Mouse (Mus musculus) C2C12 (cell line): ENCODE measurements around the gene Il31ra.

ENCODE experiments used
- CTCF ChIP-seq: IDR thresholded peaks from one replicate; pipeline ENCODE4 v1.5.1; 2011; ENCODE audit not compliant: control insufficient read depth, insufficient read depth, insufficient read length
- MAX ChIP-seq: IDR thresholded peaks from one replicate; pipeline ENCODE4 v1.6.1; 2011; ENCODE audit warnings: mild to moderate bottlenecking, control low read depth
- MYOD1 ChIP-seq: IDR thresholded peaks from one replicate; pipeline ENCODE4 v1.6.1; 2011; ENCODE audit warnings: low read depth; ENCODE audit not compliant: control insufficient read depth, insufficient read length

- no peak for TF ChIP-seq CTCF
- no peak for TF ChIP-seq MYOD1
- TF ChIP-seq MAX = no peak
Measured at GRCm38 (mm10) chr13:112473757-112474755, 120.1 kb downstream of the Il31ra start.
